Mouse (Mus musculus): ENCODE data around the gene Clec4g. TPM values are rescaled to one million over a fixed set of nuclear protein-coding genes. Genes with fewer than 3 reads are reported as not detected.

The Clec4g gene
- polyA plus RNA-seq, 1 experiment: 0.13 TPM

GRCm38 (mm10) chr8:3711646-3712045, 8.8 kb downstream of the Clec4g start:
- TF ChIP-seq POLR2A (IDR thresholded peaks at IDR 0.05; ENCODE audit: extremely low read depth, insufficient read depth, low read length): no peak
- no peak for TF ChIP-seq CTCF (IDR thresholded peaks at IDR 0.05; ENCODE audit: extremely low read depth, insufficient read depth, low read length)
- Histone ChIP-seq H3K4me3 (ENCODE audit: insufficient read depth, low read length) (no peak overlapping the region), H3K4me1 (ENCODE audit: control insufficient read depth, insufficient read depth, low read length) (no peaks in the 10 kb centered on the region), H3K27ac (ENCODE audit: insufficient read depth, low read length) (no peak overlapping the region)

- H3K4me1 ChIP-seq (ENCODE audit: control insufficient read depth, insufficient read depth, low read length): no peaks in the 10 kb centered on the region
- no peak overlapping the region for H3K4me3 ChIP-seq (ENCODE audit: insufficient read depth, low read length)
- TF ChIP-seq POLR2A (IDR thresholded peaks at IDR 0.05; ENCODE audit: extremely low read depth, insufficient read depth, low read length) (no peak), CTCF (IDR thresholded peaks at IDR 0.05; ENCODE audit: extremely low read depth, insufficient read depth, low read length) (no peak)
- no peak overlapping the region for H3K27ac ChIP-seq (ENCODE audit: insufficient read depth, low read length)
Measured at GRCm38 (mm10) chr8:3710312-3710711, 10.1 kb downstream of the Clec4g start.

- TF ChIP-seq POLR2A (IDR thresholded peaks at IDR 0.05; ENCODE audit: extremely low read depth, insufficient read depth, low read length): no peak
- no peak for TF ChIP-seq CTCF (IDR thresholded peaks at IDR 0.05; ENCODE audit: extremely low read depth, insufficient read depth, low read length)
- H3K27ac ChIP-seq (ENCODE audit: insufficient read depth, low read length): no peak overlapping the region
- H3K4me3 ChIP-seq (ENCODE audit: insufficient read depth, low read length): no peak overlapping the region
- no peaks in the 10 kb centered on the region for H3K4me1 ChIP-seq (ENCODE audit: control insufficient read depth, insufficient read depth, low read length)
Measured at GRCm38 (mm10) chr8:3707611-3708010, 12.8 kb downstream of the Clec4g start.

GRCm38 (mm10) chr8:3705711-3706110, 14.7 kb downstream of the Clec4g start:
- H3K27ac ChIP-seq (ENCODE audit: insufficient read depth, low read length): no peak overlapping the region
- no peaks in the 10 kb centered on the region for H3K4me1 ChIP-seq (ENCODE audit: control insufficient read depth, insufficient read depth, low read length)
- TF ChIP-seq POLR2A (IDR thresholded peaks at IDR 0.05; ENCODE audit: extremely low read depth, insufficient read depth, low read length) (no peak), CTCF (IDR thresholded peaks at IDR 0.05; ENCODE audit: extremely low read depth, insufficient read depth, low read length) (peak; percentile 36; the same call in 1 of the 2 replicates)
- H3K4me3 ChIP-seq (ENCODE audit: insufficient read depth, low read length): no peak overlapping the region

- no peaks in the 10 kb centered on the region for H3K4me1 ChIP-seq (ENCODE audit: control insufficient read depth, insufficient read depth, low read length)
- H3K4me3 ChIP-seq (ENCODE audit: insufficient read depth, low read length): no peak overlapping the region
- H3K27ac ChIP-seq (ENCODE audit: insufficient read depth, low read length): no peak overlapping the region
- no peak for TF ChIP-seq CTCF (IDR thresholded peaks at IDR 0.05; ENCODE audit: extremely low read depth, insufficient read depth, low read length)
Measured at GRCm38 (mm10) chr8:3701491-3701890, 19.0 kb downstream of the Clec4g start.

GRCm38 (mm10) chr8:3694121-3694520, 26.3 kb downstream of the Clec4g start, which contains the start of gene Fcer2a:
TSS of gene Fcer2a (minus strand) at chr8:3694175.
- no peak within 1 kb of the TSS for H3K4me3 ChIP-seq (ENCODE audit: insufficient read depth, low read length)
- no peaks in the 10 kb centered on the region for H3K4me1 ChIP-seq (ENCODE audit: control insufficient read depth, insufficient read depth, low read length)
- no peak within 1 kb of the TSS for H3K27ac ChIP-seq (ENCODE audit: insufficient read depth, low read length)
- TF ChIP-seq POLR2A (IDR thresholded peaks at IDR 0.05; ENCODE audit: extremely low read depth, insufficient read depth, low read length) (no peak), CTCF (IDR thresholded peaks at IDR 0.05; ENCODE audit: extremely low read depth, insufficient read depth, low read length) (no peak)

GRCm38 (mm10) chr8:3690774-3691173, 29.7 kb downstream of the Clec4g start:
- no peaks in the 10 kb centered on the region for H3K4me1 ChIP-seq (ENCODE audit: control insufficient read depth, insufficient read depth, low read length)
- TF ChIP-seq CTCF (IDR thresholded peaks at IDR 0.05; ENCODE audit: extremely low read depth, insufficient read depth, low read length) (no peak), POLR2A (IDR thresholded peaks at IDR 0.05; ENCODE audit: extremely low read depth, insufficient read depth, low read length) (no peak)
- no peak overlapping the region for H3K4me3 ChIP-seq (ENCODE audit: insufficient read depth, low read length)
- H3K27ac ChIP-seq (ENCODE audit: insufficient read depth, low read length): no peak overlapping the region

GRCm38 (mm10) chr8:3687537-3687936, 32.9 kb downstream of the Clec4g start:
- Histone ChIP-seq H3K27ac (ENCODE audit: insufficient read depth, low read length) (no peak overlapping the region), H3K4me3 (ENCODE audit: insufficient read depth, low read length) (no peak overlapping the region), H3K4me1 (ENCODE audit: control insufficient read depth, insufficient read depth, low read length) (no peaks in the 10 kb centered on the region)
- no peak for TF ChIP-seq POLR2A (IDR thresholded peaks at IDR 0.05; ENCODE audit: extremely low read depth, insufficient read depth, low read length)
- TF ChIP-seq CTCF (IDR thresholded peaks at IDR 0.05; ENCODE audit: extremely low read depth, insufficient read depth, low read length): no peak

GRCm38 (mm10) chr8:3685422-3685821, 35.0 kb downstream of the Clec4g start:
- Histone ChIP-seq H3K27ac (ENCODE audit: insufficient read depth, low read length) (no peak overlapping the region), H3K4me1 (ENCODE audit: control insufficient read depth, insufficient read depth, low read length) (no peaks in the 10 kb centered on the region), H3K4me3 (ENCODE audit: insufficient read depth, low read length) (no peak overlapping the region)
- TF ChIP-seq CTCF (IDR thresholded peaks at IDR 0.05; ENCODE audit: extremely low read depth, insufficient read depth, low read length) (no peak), POLR2A (IDR thresholded peaks at IDR 0.05; ENCODE audit: extremely low read depth, insufficient read depth, low read length) (no peak)

GRCm38 (mm10) chr8:3684530-3684929, 35.9 kb downstream of the Clec4g start:
- TF ChIP-seq POLR2A (IDR thresholded peaks at IDR 0.05; ENCODE audit: extremely low read depth, insufficient read depth, low read length) (no peak), CTCF (IDR thresholded peaks at IDR 0.05; ENCODE audit: extremely low read depth, insufficient read depth, low read length) (no peak)
- H3K4me1 ChIP-seq (ENCODE audit: control insufficient read depth, insufficient read depth, low read length): no peaks in the 10 kb centered on the region
- no peak overlapping the region for H3K27ac ChIP-seq (ENCODE audit: insufficient read depth, low read length)
- H3K4me3 ChIP-seq (ENCODE audit: insufficient read depth, low read length): no peak overlapping the region

Data from cortical plate, adult 2 months (tissue).